Mouse (Mus musculus): ENCODE results near the gene Sectm1a. TPM values are rescaled to one million over a fixed set of nuclear protein-coding genes. Genes with fewer than 3 reads are reported as not detected.
"Not testable (repeated sequence)": the region's sequence is repeated elsewhere in the genome, so short reads cannot be mapped to it uniquely, and the experiment has no call there.

Gene Sectm1a
- polyA plus RNA-seq, 1 experiment = not detected

DNA sequence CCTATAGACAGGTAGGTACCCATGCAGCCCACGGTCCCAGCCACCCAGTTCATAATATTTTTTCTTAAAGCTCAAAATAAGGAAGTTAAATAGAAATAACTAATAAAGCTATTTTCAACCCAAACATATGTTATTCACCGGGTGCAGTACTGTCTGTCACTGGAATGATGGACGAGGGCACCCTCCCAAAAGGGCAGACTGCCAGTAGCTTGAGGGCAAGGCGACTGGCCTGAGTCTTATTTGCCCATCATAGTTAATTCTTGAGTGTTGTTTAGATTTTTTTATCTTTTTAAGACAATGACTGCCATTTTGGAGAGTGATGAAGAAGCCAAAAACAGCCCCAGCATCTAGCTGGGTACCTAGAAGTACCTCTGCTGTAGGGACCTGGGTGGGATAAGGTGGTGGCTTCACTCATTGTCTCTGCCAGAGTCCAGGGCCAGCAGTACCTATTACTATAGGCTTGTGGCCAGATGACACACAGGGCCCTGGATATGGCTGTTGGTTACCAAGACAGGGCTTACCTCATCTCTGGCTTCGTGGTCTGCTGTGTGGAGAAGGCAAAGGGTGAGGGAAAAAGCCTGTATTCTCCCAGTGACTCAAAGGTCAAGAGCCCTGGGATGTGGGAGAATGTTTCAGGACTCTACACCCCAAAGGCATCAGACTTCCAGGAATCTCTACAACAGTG is 31.2 kb upstream of the Sectm1a start:
- no peak overlapping the region for H3K4me3 ChIP-seq (replicated peaks; ENCODE audit: extremely low read depth, low read depth, low read length)
- no peak for DNase-seq
- no peaks in the 10 kb centered on the region for H3K4me1 ChIP-seq (ENCODE audit: control insufficient read depth, insufficient read depth, low read length)
- WGBS = 50% methylated on average over 5 of the region's 5 CpGs
- no peak for TF ChIP-seq POLR2A (IDR thresholded peaks at IDR 0.05; ENCODE audit: borderline replicate concordance, extremely low read depth, low read depth, low read length)
- TF ChIP-seq CTCF (IDR thresholded peaks at IDR 0.05; ENCODE audit: insufficient read depth, low read length) = no peak

DNA sequence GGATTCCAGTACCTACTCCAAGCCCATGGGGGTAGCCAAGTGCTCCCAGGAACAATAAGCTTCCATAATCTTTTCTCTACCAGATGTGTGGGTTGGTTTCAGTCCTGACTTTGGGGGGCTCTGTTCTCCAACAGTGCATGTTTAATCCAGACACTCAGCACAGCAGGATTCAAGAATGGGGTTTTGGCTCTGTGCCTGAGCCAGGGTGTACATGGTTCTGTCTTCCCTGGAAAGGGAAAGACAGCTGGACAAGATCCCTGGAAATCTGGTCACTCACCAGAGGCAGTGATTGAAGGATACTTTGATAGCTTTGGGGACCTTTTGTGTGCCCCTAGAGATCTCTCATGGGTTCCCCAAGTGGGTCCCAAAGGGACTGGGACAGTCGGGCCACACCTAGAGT is 30.6 kb upstream of the Sectm1a start:
- TF ChIP-seq POLR2A (IDR thresholded peaks at IDR 0.05; ENCODE audit: borderline replicate concordance, extremely low read depth, low read depth, low read length) (no peak), CTCF (IDR thresholded peaks at IDR 0.05; ENCODE audit: insufficient read depth, low read length) (no peak)
- WGBS = 75% methylated on average over 1 of the region's 1 CpGs

DNA sequence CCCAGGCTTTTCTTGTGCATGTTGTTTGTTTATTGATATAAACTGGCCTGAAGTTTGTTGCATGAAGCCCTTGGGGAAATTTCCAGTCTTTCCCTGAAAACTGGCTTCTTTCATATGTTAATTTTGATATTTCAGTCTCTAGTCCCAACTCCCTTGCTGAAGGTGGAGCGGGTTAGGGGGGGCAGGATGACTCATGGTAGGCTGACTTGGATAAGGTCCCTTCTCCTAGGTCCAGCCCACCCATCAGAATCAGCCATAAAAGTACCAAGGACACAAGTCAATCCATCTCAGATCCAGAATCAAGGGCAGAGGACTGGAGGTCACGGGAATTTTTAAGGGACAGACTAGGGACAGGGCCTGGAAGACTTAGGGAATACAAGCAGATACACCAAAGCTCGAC is 30.0 kb upstream of the Sectm1a start:
- Histone ChIP-seq H3K4me3 (replicated peaks; ENCODE audit: extremely low read depth, low read depth, low read length) (no peak overlapping the region), H3K4me1 (ENCODE audit: control insufficient read depth, insufficient read depth, low read length) (no peaks in the 10 kb centered on the region)
- TF ChIP-seq CTCF (IDR thresholded peaks at IDR 0.05; ENCODE audit: insufficient read depth, low read length) = no peak
- no peak for TF ChIP-seq POLR2A (IDR thresholded peaks at IDR 0.05; ENCODE audit: borderline replicate concordance, extremely low read depth, low read depth, low read length)
- DNase-seq = no peak
- WGBS = 79% methylated on average over 3 of the region's 3 CpGs

More for the DNA sequence above, 30.6 kb upstream of the Sectm1a start:
- no peak for DNase-seq
- H3K4me1 ChIP-seq (ENCODE audit: control insufficient read depth, insufficient read depth, low read length) = no peaks in the 10 kb centered on the region
- no peak overlapping the region for H3K4me3 ChIP-seq (replicated peaks; ENCODE audit: extremely low read depth, low read depth, low read length)

DNA sequence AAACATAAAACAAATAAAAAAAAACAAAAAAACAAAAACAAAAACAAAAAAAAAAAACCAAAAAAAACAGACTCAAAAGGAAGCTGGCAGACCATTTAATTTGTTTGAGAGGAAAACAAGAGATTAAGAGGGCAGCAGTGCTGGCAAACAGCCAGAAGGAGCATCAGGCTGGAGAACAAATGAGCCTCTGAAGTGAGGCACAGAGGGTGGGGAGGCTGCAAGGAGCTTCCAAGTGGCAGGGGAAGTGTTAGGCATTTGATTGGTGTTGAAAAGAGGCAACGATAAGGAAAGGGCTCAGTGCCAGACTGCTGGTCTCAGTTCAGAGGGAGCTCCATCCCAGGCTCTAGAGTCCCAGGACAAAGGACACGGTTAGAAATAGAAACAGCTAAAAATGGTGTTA is 29.0 kb upstream of the Sectm1a start:
- TF ChIP-seq CTCF (IDR thresholded peaks at IDR 0.05; ENCODE audit: insufficient read depth, low read length) (no peak), POLR2A (IDR thresholded peaks at IDR 0.05; ENCODE audit: borderline replicate concordance, extremely low read depth, low read depth, low read length) (no peak)
- 10% methylated on average over 2 of the region's 2 CpGs for WGBS
- DNase-seq = no peak
- Histone ChIP-seq H3K4me3 (replicated peaks; ENCODE audit: extremely low read depth, low read depth, low read length) (no peak overlapping the region), H3K4me1 (ENCODE audit: control insufficient read depth, insufficient read depth, low read length) (no peaks in the 10 kb centered on the region)

DNA sequence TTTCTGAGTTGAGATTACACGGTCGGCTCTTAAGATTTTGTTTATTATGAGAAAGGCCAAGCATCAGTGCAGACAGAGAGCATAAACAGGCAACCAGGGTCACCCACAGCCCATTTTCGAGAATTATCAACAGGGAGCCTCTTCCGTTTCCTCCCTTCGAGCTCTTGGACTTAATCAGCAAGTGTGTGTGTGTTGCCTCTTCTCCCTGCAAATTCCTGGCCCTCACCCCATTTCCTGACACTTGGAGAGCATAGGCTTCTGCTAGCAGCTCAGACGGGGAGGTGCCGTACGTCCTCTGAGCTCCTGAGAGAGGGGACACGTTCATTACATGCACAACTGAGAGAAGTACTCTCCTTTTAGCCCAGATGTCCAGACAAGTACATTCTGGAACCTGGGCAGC is 27.0 kb upstream of the Sectm1a start:
- WGBS = 12% methylated on average over 9 of the region's 9 CpGs
- TF ChIP-seq POLR2A (IDR thresholded peaks at IDR 0.05; ENCODE audit: borderline replicate concordance, extremely low read depth, low read depth, low read length) = no peak
- TF ChIP-seq CTCF (IDR thresholded peaks at IDR 0.05; ENCODE audit: insufficient read depth, low read length) = no peak
- no peak overlapping the region for H3K4me3 ChIP-seq (replicated peaks; ENCODE audit: extremely low read depth, low read depth, low read length)
- H3K4me1 ChIP-seq (ENCODE audit: control insufficient read depth, insufficient read depth, low read length) = no peaks in the 10 kb centered on the region
- no peak for DNase-seq

DNA sequence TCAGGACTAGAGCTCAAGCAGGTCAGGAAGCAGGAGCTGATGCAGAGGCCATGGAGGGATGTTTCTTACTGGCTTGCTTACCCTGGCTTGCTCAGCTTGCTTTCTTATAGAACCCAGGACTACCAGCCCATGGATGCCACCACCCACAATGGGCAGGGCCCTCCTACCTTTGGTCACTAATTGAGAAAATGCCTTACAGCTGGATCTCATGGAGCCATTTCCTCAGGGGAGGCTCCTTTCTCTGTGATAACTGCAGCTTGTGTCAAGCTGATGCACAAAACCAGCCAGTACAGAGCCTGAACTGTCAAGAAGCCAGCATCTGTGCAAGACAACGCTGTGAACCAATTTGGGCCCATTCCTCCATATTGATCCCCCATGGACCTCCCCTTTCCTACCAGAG is 26.2 kb upstream of the Sectm1a start:
- DNase-seq; H3K4me1 ChIP-seq (ENCODE audit: control insufficient read depth, insufficient read depth, low read length); H3K4me3 ChIP-seq (replicated peaks; ENCODE audit: extremely low read depth, low read depth, low read length): not testable (repeated sequence)
- WGBS = 92% methylated on average over 1 of the region's 1 CpGs

DNA sequence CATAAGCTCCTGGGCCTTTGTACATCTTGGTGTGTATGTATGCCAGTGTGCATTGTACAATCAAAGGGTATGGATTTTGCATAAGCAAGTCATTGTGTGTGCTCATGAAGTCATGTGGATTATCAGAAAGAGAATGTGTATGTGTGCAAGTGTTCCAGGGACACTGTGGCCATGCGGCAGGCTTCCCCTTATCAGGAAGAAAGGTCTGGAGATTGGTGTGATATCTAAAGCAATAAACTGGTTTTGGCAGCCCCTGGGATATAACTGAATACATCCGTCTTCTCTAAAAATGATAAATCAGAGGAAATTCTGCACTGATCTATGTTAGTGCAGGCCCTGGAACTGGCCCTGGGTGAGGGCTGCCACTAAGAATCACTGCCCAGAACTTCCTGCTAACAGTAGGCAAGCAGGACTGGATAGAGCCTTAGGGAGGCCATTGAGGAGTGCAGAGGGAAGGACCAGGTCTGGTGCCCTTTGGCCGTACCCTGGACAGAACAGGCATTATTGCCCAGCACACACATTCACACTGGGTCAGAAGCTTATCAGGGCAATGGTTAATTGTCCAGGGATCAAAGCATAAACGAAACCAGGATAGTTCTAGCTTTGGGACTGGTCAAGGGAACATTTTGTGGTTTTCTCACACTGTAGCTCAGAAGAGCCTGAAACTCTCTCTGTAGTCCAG is 20.2 kb upstream of the Sectm1a start:
- Histone ChIP-seq H3K4me1 (ENCODE audit: control insufficient read depth, insufficient read depth, low read length) (no peaks in the 10 kb centered on the region), H3K4me3 (replicated peaks; ENCODE audit: extremely low read depth, low read depth, low read length) (no peak overlapping the region)
- DNase-seq = no peak
- 78% methylated on average over 4 of the region's 4 CpGs for WGBS
- TF ChIP-seq POLR2A (IDR thresholded peaks at IDR 0.05; ENCODE audit: borderline replicate concordance, extremely low read depth, low read depth, low read length) (no peak), CTCF (IDR thresholded peaks at IDR 0.05; ENCODE audit: insufficient read depth, low read length) (no peak)

DNA sequence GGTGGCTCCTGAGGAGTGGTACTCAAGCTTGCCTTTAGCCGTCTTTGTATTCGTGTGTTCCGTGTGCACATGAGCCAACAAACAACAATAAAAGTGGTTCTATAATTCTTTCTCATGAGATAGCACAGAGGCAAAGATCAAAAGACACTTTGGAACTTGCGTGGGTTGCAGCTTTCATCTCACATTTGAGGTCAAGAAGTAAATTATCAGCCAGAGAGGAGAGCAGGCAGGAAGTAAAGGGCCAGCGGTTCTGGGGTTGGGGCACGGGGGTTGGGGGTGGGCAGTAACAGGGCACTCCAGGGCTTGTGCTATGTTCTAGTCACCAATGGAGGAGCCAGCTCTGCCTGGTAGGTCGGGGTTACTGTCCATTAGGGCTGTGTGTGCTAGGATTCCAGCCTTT is 19.7 kb upstream of the Sectm1a start:
- WGBS = 46% methylated on average over 7 of the region's 7 CpGs
- no peaks in the 10 kb centered on the region for H3K4me1 ChIP-seq (ENCODE audit: control insufficient read depth, insufficient read depth, low read length)
- no peak overlapping the region for H3K4me3 ChIP-seq (replicated peaks; ENCODE audit: extremely low read depth, low read depth, low read length)
- no peak for DNase-seq
- TF ChIP-seq CTCF (IDR thresholded peaks at IDR 0.05; ENCODE audit: insufficient read depth, low read length) (no peak), POLR2A (IDR thresholded peaks at IDR 0.05; ENCODE audit: borderline replicate concordance, extremely low read depth, low read depth, low read length) (no peak)

DNA sequence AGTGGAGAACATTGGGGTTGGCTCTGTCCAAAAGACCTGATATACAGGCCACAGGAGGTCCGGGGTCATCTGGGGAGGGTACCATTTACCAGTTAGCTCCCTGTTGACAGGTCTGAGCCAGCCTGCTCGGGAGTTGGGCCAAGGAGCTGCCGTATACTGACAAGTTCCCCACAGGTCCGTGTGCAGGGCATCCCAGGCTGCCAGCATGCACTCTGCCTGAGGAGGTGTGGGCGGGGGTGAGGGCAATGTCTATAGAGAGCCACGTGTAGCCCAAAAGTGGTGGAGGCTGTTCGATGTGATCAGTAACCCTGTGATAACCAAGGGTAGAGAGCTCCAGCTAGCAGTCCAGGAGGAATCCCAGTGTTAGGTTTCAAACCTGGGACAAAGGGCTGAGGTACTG is 18.7 kb upstream of the Sectm1a start:
- H3K4me1 ChIP-seq (ENCODE audit: control insufficient read depth, insufficient read depth, low read length) = no peaks in the 10 kb centered on the region
- 69% methylated on average over 7 of the region's 7 CpGs for WGBS
- TF ChIP-seq POLR2A (IDR thresholded peaks at IDR 0.05; ENCODE audit: borderline replicate concordance, extremely low read depth, low read depth, low read length) = no peak
- no peak for DNase-seq
- H3K4me3 ChIP-seq (replicated peaks; ENCODE audit: extremely low read depth, low read depth, low read length) = no peak overlapping the region

Measured in lung, adult 2 months (tissue).